Mouse (Mus musculus): ENCODE data around the gene Tk1.
"Not testable (repeated sequence)": the region's sequence is repeated elsewhere in the genome, so short reads cannot be mapped to it uniquely, and the experiment has no call there.

Gene Tk1

DNA sequence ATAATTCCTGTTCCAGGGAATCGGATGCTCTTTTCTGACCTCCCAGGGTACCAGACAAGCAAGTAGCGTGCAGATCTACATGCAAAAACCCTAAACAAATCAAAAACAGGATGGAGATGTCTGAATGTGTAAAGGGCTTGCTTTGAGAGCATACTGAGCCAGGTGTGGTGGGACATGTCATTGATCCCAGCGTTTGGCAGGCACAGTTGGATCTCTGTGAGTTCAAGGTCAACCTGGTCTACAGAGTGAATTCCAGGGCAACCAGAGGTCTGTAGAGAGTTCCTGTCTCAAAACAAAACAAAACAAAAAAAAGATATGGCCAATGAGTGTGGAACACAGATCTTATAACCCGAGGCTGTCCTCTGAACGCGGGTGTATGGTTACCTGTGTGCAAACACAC is 2.5 kb downstream of the Tk1 start:
- no peak for DNase-seq (ENCODE audit: low spot score in 2 of 2)

DNA sequence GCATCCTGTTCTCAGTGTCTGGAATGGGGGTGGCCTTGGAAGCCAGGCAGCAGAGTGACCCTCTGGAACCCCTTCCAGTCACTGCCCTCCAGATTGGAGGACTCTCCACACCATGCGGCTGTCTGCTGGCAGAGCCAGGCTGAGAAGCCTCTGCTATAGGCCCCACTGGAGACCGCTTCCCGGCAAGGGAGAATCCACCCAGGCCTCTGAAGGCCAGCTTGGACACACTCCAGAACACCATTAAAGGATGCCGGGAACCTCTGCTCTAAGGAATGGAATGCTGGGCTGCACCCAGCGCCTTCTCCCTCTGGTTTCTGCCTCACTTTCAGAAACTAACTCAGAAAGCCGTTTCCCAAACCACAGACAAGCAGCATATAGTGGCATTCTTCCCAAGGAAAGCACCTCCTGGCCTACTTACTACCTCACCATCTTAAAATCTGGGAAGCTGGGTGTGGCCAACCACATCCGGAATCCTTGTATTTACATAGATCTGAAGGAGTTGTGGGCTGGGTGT is 3.1 kb downstream of the Tk1 start:
- DNase-seq (ENCODE audit: low spot score in 2 of 2): no peak

DNA sequence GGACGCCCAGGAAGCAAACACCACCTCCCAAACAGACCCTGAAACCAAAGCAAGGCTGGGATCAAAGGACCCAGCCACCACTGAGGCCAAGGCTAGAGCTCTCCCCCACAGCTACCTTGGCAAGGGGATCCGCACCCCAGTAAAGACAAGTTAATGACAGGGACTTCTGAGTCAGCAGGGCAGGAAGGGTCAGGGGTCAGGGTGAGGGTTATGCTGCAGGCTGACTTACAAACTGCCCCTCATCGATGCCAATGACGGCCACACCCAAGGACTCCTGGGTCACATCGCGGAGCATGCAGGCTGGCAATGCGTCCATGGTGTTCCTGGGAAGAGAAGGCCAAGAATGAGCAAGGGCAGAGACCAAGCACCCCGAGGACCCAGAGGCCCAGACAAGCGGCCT is 4.0 kb downstream of the Tk1 start:
- DNase-seq (ENCODE audit: low spot score in 2 of 2): no peak

DNA sequence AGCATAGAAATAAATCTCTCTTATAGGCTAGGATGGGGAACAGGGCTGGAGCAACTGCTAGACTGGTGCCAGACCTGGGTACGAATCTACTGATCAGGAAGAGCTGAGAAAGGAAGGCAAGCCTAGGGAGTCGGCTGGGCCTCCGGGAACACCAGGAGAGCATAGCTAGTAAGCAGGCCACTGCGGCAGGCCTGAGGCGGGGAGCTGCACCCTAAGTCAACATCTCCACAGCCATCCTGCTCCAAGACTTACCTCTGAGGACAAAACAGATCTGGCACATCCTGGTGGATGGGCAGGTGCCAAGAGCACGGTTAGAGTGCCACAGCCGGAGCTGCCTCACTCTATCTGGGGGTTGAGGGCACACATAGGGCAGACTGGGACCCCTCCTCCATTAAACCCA is 5.7 kb downstream of the Tk1 start:
- DNase-seq (ENCODE audit: low spot score in 2 of 2): no peak

DNA sequence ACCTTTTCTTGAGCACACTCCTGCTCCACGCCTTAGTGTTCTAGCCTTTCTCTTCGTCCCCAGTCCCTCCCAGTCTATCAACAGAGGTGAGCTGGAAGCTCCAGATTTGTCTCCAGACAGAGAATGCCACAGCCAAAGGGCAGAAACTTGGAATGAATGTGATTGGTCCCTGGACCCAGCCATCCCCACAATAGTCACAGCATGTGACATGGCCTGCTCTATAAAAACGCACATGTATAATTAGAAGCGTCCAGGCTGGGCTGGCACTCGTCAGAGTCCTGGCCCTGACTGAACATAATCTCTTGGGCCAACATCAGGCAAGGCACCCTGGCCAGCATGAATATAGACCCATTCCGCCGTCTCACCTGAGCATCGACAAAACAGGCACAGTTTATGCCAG is 6.8 kb downstream of the Tk1 start:
- DNase-seq (ENCODE audit: low spot score in 2 of 2): no peak

DNA sequence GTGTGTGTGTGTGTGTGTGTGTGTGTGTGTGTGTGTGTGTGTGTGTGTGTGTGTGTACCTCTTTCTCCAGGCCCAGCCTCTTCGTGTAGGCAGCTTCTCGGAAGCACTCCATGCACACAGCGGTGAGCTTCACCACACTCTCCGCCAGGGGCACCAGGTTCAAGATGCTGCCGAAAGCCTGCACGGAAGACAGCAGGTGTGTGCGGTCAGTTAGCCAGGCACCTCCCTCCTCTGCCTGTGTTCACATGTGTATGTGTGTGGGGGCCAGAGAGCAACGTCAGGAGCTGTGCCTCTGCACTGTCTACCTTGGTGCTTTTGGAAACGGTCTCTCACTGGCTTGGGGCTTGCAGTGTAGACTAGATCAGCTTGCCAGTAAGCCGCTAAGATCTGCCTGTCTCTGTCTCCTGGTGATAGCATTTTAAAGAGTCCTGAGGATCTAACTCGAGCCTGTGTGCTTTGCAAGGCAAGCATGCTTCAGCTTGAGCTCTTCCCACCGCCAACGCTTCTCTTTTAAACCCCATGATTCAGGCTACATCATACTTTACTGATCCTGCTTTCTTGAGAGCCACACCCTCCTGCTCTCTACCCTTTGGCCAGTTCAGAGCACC is 9.4 kb downstream of the Tk1 start:
- DNase-seq (ENCODE audit: low spot score in 2 of 2): no peak

DNA sequence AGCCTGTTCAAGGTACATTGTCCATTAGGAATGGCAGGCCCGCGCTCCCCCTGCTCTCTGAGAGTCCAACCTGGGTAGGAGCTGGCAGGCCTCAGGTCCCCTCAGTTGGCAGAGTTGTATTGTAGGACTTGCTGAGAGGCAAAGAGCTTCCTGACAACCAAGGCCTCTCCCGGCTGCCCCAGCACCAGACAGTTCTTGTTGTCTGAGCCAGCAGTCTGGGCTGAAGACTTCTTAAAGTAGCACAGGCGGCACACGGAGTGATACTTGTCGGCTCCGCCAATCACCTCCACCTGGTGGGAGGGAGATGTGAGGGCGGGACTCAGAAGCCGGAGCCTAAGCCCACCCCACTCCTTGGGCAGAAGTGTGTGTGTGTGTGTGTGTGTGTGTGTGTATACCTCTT is 10.0 kb downstream of the Tk1 start:
- DNase-seq (ENCODE audit: low spot score in 2 of 2): not testable (repeated sequence)

DNA sequence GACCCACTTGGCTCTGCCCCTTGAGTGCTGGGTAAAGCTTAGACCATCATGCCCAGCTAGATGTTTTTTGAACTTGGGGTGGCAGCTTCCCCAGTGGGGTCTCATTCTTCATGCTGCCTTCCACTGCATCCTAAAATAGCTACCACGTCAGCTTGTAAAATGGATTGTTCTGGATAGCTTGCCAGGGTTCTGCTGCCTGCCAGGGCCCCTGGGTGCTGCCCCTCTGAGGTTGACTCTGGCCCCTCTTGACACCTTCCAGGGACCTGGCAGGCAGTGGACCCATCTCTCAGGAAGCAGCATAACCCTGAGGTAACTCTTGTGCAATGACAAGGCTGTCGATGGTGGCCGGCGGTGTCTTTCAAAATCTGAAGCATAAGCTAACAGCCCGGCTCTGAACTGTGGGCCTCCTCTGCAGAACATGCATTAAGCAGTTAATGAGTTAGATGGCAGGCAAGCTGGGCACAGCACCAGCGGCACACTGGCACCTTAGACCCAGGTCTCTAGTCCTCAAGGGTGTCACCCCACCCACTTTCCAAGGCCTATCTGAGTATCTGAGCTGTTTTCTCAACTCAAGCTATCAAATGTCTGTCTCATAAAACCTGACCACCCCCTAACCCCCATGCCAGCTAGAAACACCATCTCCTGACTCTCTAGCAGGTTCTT is 11.1 kb downstream of the Tk1 start:
- DNase-seq (ENCODE audit: low spot score in 2 of 2): no peak

DNA sequence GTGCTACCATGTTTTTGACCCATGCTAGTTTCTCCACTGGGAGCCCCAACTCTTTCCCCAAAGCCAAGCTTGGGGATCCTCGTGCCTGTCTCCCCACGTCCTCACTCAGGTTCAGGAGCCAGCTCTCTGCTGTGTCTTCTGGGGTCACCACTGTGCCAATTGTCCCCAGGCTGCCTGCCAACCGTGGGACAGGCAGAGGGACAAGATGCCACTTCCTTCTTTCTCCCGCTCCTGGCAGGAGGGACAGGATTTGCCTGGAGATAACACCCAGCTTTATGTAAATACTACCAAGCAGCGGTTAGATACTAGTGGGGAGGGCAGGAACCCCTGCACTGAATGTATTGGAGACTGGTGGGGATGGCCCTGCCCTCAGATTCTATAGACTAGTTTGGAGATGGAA is 12.0 kb downstream of the Tk1 start:
- no peak for DNase-seq (ENCODE audit: low spot score in 2 of 2)

DNA sequence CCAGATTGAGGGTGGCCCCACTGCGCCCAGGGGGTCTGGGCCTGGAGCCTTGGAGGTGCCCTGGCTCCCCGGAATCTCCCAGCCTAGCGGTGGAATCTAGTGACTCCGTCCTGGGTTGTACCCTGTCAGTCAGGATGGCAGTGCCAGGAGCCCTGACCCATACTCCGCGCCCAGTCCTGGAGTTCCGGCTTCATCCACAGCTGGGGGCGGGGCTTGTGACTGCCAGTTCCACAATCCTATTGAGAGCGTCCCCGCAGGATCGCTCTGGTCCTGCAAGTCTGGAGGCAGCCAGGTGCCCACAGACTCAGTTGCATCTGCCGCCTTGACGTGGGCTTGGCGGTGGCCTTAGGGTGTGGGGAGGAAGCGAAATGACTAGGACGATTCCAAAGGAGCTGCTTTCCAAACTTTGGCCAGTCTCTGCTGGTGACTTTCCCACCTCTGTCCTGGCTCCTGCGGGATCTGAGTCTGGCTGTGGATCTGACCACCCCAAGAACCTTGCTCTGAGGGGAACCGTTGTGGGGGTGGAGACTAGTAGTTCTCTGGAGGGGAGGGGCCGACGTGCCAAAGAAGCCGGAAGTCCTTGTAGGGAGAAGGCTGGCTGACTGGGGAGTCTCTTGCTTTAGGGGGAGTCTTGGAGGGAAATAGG is 15.4 kb downstream of the Tk1 start:
- peak; percentile 68 to 73 for DNase-seq (ENCODE audit: low spot score in 2 of 2)

DNA sequence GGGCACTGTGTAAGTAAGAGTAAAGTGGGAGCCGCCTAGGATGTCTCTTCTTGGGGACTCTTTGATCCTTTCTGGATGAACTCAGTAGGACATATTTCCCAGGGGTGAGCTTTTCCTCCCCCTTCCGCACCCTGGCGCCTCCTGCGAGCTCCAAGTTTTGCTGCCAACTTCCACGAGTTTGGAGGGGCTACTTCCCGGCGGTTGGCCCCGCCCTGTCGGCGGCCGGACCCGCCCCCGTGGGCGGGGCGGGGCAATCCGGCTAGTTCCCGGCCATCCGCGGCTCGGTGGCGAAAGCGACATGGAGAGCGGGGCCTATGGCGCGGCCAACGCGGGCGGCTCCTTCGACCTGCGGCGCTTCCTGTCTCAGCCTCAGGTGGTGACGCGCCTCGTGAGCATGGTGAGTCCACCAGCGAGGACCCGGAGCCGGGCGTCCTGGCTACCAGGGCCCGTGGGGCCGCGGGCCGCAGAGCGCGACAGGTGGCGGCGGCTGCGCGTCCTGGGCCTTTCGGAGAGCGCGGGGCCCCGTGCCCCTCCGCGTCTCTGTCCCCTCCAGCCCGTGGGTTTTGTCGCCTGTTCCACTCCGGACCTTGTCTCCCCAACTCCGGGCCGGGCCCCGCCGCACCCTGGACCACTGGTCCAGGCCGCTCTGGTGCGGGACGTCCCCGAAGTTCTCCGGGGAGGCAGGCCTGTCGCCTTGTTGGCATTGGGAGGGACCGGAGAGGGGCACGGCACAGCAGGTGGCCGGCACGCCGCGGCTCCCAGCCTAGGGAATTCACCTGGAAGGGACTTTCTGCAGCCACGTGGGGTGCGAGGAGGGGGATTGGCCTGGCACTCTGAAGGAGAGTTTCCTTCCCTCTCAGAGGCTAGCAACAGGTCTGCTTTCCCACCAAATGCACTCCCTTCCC is 16.2 kb downstream of the Tk1 start, which contains the start of the genes Gm20708 and Syngr2:
Gm20708 (plus strand) TSS at position 262 of the 905 bp plus-strand sequence.
Syngr2 (plus strand) TSS at position 262 of the 905 bp plus-strand sequence.
- peak; percentile 50 to 62 for DNase-seq (ENCODE audit: low spot score in 2 of 2)

DNA sequence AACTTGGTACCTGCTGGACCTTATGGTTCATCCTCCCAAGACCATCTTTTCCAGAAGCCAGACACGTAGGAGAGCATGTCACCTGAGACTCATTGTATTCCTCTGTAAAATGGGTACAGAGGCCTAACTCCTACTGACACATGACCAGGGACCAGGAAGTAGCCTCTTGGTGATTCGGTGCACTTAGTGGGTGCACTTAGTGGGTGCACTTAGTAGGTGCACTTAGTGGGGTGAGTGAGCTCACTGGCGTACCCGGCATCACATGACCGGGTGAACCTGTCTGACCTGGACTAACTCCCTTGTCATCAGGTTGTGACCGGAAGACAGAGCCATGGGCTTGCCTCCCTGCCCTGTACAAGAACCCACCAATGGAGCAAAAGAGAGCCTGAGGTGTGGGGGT is 19.1 kb downstream of the Tk1 start:
- DNase-seq (ENCODE audit: low spot score in 2 of 2): no peak

DNA sequence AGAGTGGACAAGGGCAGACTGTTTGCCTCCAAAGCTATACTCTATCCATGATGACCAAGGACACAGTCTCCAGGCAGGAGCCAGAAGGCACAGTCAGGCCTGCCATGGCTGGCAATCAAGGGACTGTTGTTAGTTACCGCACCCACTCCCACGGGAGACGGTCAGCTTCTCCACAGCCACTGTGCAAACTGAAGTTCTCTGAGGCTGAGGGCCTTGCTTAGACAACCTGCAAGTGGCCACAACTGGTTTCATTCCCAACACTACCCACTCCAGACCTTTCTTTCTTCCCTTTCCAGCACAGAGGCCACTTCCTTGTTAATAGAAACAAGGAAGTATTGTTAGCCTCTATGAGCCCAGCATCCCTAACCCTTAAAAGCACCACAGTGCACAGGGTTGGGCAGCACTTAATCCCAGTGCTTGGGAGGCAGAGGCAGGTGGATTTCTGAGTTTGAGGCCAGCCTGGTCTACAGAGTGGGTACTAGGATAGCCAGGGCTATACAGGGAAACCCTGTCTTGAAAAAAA is 22.7 kb downstream of the Tk1 start:
- DNase-seq (ENCODE audit: low spot score in 2 of 2): no peak

DNA sequence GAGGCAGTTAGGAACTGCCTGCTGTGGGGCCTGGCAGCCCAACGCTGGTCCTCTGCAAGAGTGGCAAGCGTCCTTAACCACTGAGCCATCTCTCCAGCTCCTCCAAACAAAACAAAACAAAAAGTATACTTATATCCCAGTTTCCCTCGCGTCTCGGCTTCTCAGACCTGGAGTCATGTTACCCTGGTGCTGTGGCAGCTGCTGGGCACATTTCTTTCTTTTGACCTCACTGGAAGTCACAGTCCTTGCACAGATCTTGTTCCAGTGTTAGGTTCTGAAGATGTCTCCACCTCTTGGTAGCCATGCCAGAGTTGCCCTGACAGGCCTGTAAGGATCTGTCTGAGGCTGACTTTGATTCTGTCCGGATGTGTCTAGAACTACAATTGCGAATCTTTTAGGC is 24.2 kb downstream of the Tk1 start:
- no peak for DNase-seq (ENCODE audit: low spot score in 2 of 2)

DNA sequence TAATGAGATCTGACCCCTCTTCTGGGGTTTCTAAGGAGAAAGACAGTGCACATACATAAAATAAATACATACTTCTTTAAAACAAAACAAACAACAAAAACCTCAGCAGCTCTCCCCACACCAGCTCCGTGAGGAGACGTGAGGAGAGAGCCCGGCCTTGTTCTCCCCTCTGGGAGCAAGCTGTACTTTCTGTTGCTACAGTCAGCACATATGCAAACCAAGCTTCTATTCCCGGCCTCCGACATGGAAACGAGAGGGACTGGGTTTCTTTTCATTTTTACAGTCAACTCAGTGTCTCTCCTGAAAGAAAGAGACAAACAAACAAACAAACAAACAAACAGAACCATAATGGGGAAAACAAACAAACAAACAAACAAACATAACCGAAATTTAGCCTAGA is 25.9 kb downstream of the Tk1 start:
- DNase-seq (ENCODE audit: low spot score in 2 of 2): no peak

DNA sequence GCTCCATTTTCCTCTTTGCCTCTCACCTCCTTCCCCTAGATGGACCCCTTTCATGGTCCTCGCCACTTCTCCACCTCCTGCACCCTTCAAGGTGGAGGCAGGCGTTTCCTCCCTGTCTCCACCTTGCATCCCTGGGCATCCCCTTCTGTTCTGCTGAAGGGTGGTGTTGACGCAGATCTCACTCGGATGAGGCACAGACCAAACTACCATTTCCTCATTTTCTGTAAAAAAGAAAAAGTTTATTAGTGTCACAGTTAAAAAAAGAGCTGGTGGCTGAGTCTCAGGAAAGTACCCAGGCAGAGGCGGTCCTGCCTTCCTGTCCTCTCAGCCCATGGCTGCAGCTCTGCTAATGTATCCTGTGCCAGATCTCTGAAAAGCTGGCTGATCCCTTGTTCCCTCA is 26.7 kb downstream of the Tk1 start:
- DNase-seq (ENCODE audit: low spot score in 2 of 2): peak in 1 of 2 experiments; percentile 68

DNA sequence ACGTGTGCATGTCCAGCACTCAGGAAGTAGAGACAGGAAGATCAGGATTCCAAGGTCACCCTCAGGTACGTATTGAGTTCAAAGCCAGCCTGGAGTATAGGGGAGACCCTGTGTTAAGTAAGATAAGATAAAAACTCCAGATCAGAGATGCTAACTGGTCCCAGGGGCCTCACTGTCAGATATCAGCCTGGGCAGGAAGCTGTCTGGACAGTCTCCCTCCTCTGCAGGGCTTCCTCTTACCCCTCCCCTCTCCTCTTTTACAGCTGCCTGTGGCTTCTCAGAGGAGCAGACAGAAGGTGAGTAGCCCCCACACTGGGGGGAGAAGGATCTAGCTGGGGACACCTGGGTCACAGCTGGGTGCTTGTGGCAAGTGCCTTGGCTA is 27.7 kb downstream of the Tk1 start:
- peak; percentile 37 to 72 for DNase-seq (ENCODE audit: low spot score in 2 of 2)

DNA sequence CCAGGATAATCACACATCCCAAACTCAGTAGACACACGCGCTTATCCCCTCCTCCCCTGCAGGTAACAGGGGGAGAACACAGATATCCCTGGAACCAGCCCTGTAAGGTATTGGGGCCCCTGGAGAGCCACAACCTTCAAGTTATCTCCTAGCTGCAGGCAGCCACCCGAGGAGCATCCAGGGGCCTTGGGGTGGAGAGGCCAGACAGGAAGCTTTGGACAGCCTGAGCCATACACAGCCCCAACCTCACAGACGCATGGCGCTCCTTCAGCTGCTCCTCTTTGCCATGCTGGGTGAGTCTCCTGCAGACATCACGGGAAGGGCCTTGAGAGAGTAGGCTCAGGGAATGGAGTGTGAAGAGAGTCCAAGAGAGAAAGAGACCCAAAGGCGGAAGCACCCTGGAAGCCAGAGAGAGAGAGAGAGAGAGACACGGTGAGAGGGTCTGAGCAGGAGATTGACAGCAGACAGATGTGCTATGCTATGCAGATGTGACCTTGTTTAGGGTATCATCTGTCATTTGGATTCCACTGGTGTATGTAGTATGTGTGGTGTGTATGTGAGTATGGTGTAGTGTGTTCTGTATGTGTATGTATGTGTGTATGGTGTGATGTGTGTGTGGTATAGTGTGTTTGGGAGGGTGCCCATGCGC is 28.3 kb downstream of the Tk1 start, which contains the start of gene 6030468B19Rik:
6030468B19Rik (plus strand) TSS at position 150 of the 649 bp plus-strand sequence.
- no peak for DNase-seq (ENCODE audit: low spot score in 2 of 2)

DNA sequence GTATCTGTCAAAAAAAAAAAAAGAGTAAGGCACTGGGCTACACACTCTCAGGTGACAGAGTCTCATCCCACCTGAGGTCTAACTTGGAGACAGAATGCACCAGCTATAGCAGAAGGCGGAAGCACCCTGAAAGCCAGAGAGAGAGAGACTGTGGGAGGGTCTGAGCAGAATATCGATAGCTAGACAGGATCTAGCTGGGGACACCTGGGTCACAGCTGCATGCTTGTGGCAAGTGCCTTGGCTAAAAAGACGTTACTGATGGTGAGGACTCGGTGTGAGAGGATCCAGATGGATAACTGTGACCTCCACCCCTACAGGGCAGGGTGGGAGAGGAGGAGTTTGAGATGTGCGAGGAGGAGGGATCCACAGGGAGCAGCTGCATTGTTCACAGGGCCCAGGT is 28.9 kb downstream of the Tk1 start:
- no peak for DNase-seq (ENCODE audit: low spot score in 2 of 2)

DNA sequence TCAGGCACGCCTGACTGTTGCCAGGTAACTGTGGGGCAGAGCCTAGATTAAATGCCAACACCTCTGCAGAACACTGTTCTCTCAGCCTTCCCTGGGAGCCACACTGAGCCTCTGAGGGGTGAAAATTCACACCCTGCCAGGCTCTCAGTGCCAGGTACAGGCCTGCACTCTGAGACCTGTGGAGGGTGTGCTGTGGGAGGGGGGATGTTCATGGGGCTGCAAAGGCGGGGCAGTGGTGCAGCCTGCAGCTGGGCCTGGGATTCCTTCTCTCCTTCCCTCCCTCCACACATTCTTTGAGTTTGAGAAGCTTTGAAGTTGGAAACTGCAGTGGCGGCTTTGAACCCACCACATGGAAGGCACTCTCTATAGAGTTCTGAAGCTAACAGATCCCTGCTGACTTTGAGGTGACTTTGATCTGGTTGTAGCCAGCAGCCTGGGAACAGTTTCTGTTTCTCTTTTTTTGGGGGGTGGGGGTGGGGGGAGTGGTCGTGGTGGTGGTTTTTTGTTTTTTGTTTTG is 31.8 kb downstream of the Tk1 start:
- DNase-seq (ENCODE audit: low spot score in 2 of 2): no peak

Measured in natural killer cell, adult 2 months (primary cell).